Mouse (Mus musculus) adipocyte (in vitro differentiated cells): Measurements from ENCODE around the gene S100a13.

Experiments used
- DNase-seq: peaks from one replicate; pipeline ENCODE4 v3.0.0-alpha.2; 2016; ENCODE audit warnings: low spot score

The S100a13 gene

GRCm38 (mm10) chr3:90555954-90556353, 41.7 kb downstream of the S100a13 start:
- peak; percentile 85 for DNase-seq

DNA sequence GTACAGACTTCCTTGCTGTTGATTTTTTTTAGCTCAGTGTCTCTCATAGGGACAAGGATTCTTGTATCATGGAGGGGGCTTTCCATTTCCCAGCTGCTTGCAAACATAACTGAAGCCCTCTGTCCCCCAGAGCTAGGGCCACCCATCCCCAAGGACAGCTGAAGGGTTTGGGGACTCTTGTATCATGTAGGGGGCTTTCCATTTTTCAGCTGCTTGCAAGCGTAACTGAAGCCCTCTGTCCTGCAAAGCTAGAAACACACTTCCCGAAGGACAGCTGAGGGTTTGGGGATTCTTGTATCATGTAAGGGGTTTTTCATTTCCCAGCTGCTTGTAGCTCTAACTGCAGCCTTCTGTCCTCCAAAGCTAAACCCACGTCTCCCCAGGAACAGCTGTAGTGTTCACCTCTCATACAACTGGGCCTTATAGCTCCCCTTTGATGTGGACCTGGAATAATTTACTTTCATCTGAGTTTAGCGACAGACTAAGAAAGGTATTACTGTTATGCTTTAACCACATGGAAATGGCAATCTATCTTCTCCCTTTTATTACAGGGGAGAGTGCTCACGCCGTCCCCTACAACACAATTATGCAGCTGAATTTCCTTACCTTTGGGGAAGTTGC, 45.9 kb downstream of the S100a13 start, which contains the start of gene S100a3:
Gene S100a3, plus strand, starts transcription at position 571 of the 621 bp plus-strand sequence.
- DNase-seq = no peak
